Mouse (Mus musculus) ES-E14 (cell line): ENCODE results near the gene Txnrd1.

Source experiments
- CHD2 ChIP-seq: IDR thresholded peaks from 2 replicates; pipeline ENCODE4 v1.6.1; 2014; ENCODE audit warnings: mild to moderate bottlenecking, low read depth, low read length, inconsistent platforms
- HCFC1 ChIP-seq: IDR thresholded peaks from 2 replicates; pipeline ENCODE4 v1.6.1; 2012; ENCODE audit warnings: low read length, inconsistent platforms, borderline replicate concordance; ENCODE audit not compliant: insufficient read depth
- MAFK ChIP-seq: IDR thresholded peaks from 2 replicates; pipeline ENCODE4 v1.6.1; 2014; ENCODE audit warnings: mild to moderate bottlenecking, low read depth, low read length, inconsistent platforms; ENCODE audit not compliant: insufficient read depth
- ZC3H11A ChIP-seq: IDR thresholded peaks from 2 replicates; pipeline ENCODE4 v1.6.1; 2012; ENCODE audit warnings: low read depth, mild to moderate bottlenecking, inconsistent platforms, low read length, borderline replicate concordance
- ZNF384 ChIP-seq: IDR thresholded peaks from 2 replicates; pipeline ENCODE4 v1.6.1; 2012; ENCODE audit warnings: low read depth, low read length, inconsistent platforms

DNA sequence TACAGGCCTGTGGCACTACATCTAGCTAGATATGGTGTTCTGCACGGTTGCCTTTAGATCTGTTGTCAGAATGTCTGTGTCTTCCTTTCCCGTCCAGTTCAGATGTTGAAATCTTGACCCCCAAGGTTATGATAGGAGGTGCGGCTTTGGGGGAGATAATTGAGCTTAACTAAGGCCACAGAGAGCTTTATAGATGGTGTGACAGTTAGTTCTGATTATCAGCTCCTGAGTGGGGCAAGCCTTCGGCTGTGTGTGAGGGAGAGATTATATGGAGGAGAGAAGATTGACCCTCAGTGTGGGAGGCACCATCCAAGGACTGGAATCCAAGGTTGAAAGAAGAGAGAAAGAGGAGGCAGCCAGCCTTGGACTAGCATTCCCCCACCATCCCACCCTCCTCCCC lies 79.5 kb downstream of the Txnrd1 start:
- TF ChIP-seq MAFK (no peak), ZC3H11A (no peak), CHD2 (no peak), ZNF384 (no peak), HCFC1 (no peak)
